Mouse (Mus musculus): ENCODE results near the gene Faap100.

The Faap100 gene

DNA sequence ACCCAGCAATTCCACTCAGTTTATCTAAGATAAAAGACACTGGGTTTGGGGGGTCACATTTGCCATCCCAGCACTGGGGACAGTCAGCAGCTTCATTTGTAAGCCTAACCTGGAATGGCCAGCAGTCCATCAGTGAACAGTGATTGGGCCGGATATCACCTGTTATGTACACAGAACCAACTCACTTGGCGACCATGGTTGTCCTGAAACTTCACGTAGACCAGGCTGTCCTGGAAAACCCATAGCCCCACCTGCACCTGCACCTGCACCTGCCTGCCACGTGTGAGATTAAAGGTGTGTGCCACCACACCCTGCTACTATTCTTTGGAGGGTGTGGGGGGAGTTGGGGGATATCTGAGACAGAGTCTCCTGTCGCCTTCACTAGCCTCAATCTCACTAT lies 59.3 kb downstream of the Faap100 start:
- no peak for DNase-seq

Measured in cerebellum, postnatal 14 days (tissue).